Mouse (Mus musculus): Measurements from ENCODE around the gene Mx1.

- no peak for TF ChIP-seq CTCF (IDR thresholded peaks at IDR 0.05; ENCODE audit: control insufficient read depth, insufficient read depth, insufficient replicate concordance, low read depth, low read length)
- no peak for TF ChIP-seq POLR2A (IDR thresholded peaks at IDR 0.05; ENCODE audit: control insufficient read depth, low read depth, low read length)
Measured at GRCm38 (mm10) chr16:97459831-97460230, 2.9 kb downstream of the Mx1 start.

All from testis, adult 2 months (tissue).